Mouse (Mus musculus): ENCODE measurements at regions not wholly inside any gene's neighbourhood (a gene's known extent, or its start where the extent isn't known, plus 50 kb on each side); places are given as distances from the start of the nearest gene placed in this dataset.

DNA sequence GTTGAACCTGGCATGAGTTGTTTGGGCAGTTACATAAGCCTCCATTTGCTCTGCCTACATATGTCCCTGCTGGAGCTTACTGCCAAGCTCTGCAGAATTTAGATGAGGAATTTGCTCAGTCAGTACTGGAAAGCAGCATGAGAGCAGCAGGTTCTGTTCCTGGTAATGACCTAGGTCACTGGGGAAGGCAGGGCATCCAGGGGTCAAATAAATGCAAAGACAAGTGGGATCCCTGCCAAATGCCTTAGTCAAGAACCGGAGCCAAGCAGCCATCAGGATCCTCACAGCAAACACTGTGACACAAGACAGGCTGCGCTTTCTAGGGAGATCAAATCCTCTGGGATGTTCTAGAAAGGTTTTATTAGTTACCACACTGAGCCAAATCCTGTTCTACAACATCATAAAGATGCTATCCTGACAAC lies 444.2 kb downstream of the Basp1 start:
- Histone ChIP-seq H3K27ac (ENCODE audit: insufficient read depth, low read length) (0 out of 2 replicates have a peak overlapping the region, but pooled peaks have one; percentile 6), H3K4me1 (ENCODE audit: control insufficient read depth, insufficient read depth, low read length) (peaks cover 4% of the 10 kb centered on the region; the same call in 1 of the 2 replicates), H3K4me3 (ENCODE audit: insufficient read depth, low read length) (no peak overlapping the region)
- no peak for TF ChIP-seq POLR2A (IDR thresholded peaks at IDR 0.05; ENCODE audit: extremely low read depth, insufficient read depth, low read length)
- TF ChIP-seq CTCF (IDR thresholded peaks at IDR 0.05; ENCODE audit: extremely low read depth, insufficient read depth, low read length), result no peak

GRCm38 (mm10) chr15:24968636-24969317 lies 444.8 kb downstream of the Basp1 start:
- H3K4me3 ChIP-seq (ENCODE audit: insufficient read depth, low read length), result no peak overlapping the region
- H3K27ac ChIP-seq (ENCODE audit: insufficient read depth, low read length), result peak overlapping the region; percentile 75; the same call in 1 of the 2 replicates
- H3K4me1 ChIP-seq (ENCODE audit: control insufficient read depth, insufficient read depth, low read length), result peaks cover 4% of the 10 kb centered on the region; the same call in 1 of the 2 replicates
- no peak for TF ChIP-seq CTCF (IDR thresholded peaks at IDR 0.05; ENCODE audit: extremely low read depth, insufficient read depth, low read length)
- TF ChIP-seq POLR2A (IDR thresholded peaks at IDR 0.05; ENCODE audit: extremely low read depth, insufficient read depth, low read length), result no peak

GRCm38 (mm10) chr15:24929742-24930141 lies 483.8 kb downstream of the Basp1 start:
- no peak overlapping the region for H3K4me3 ChIP-seq (ENCODE audit: insufficient read depth, low read length)
- no peak for TF ChIP-seq CTCF (IDR thresholded peaks at IDR 0.05; ENCODE audit: extremely low read depth, insufficient read depth, low read length)
- TF ChIP-seq POLR2A (IDR thresholded peaks at IDR 0.05; ENCODE audit: extremely low read depth, insufficient read depth, low read length), result no peak
- no peaks in the 10 kb centered on the region for H3K4me1 ChIP-seq (ENCODE audit: control insufficient read depth, insufficient read depth, low read length)
- H3K27ac ChIP-seq (ENCODE audit: insufficient read depth, low read length), result no peak overlapping the region

DNA sequence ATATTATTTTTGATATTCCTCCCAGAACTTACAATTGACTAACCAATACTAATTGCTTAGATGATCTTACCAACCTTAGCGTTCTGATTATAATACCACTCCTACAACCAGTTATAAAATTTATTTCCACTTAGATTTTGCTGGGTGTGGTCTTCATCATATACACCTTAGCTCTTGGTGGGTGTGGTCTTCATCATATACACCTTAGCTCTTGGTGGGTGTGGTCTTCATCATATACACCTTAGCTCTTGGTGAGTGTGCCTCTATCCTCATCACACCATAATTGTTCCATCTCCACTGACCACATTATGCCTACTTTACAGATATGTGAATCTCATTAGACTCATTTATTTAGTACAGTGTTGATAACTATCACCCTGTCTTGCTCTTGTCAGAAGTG lies 501.7 kb downstream of the Basp1 start:
- TF ChIP-seq POLR2A (IDR thresholded peaks at IDR 0.05; ENCODE audit: extremely low read depth, insufficient read depth, low read length) (no peak), CTCF (IDR thresholded peaks at IDR 0.05; ENCODE audit: extremely low read depth, insufficient read depth, low read length) (no peak)
- H3K4me1 ChIP-seq (ENCODE audit: control insufficient read depth, insufficient read depth, low read length), result no peaks in the 10 kb centered on the region
- H3K27ac ChIP-seq (ENCODE audit: insufficient read depth, low read length), result no peak overlapping the region
- H3K4me3 ChIP-seq (ENCODE audit: insufficient read depth, low read length), result no peak overlapping the region

GRCm38 (mm10) chr15:24911466-24911865 lies 502.1 kb downstream of the Basp1 start:
- Histone ChIP-seq H3K27ac (ENCODE audit: insufficient read depth, low read length) (no peak overlapping the region), H3K4me3 (ENCODE audit: insufficient read depth, low read length) (no peak overlapping the region), H3K4me1 (ENCODE audit: control insufficient read depth, insufficient read depth, low read length) (no peaks in the 10 kb centered on the region)
- TF ChIP-seq CTCF (IDR thresholded peaks at IDR 0.05; ENCODE audit: extremely low read depth, insufficient read depth, low read length), result no peak
- TF ChIP-seq POLR2A (IDR thresholded peaks at IDR 0.05; ENCODE audit: extremely low read depth, insufficient read depth, low read length), result no peak

DNA sequence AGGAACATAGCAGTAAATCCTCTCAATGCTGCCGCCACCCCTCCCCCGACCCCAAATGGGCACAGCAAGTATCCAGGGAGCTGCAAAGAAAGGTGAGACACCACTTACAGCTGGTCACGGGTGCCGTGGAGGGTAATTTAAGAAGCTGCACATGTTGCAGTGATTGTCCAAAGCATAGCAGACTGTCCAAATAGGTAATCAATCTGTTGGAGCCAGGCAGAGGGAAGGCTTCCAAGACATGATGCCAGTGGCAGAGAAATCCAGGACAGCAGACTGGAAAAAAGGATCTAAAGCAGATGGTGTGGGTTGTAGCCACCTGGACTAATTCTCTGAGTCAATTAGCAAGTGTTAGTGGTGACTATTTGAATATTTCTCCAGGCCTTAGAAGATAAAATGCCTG lies 506.6 kb downstream of the Basp1 start:
- TF ChIP-seq POLR2A (IDR thresholded peaks at IDR 0.05; ENCODE audit: extremely low read depth, insufficient read depth, low read length), result no peak
- TF ChIP-seq CTCF (IDR thresholded peaks at IDR 0.05; ENCODE audit: extremely low read depth, insufficient read depth, low read length), result no peak
- H3K27ac ChIP-seq (ENCODE audit: insufficient read depth, low read length), result no peak overlapping the region
- no peak overlapping the region for H3K4me3 ChIP-seq (ENCODE audit: insufficient read depth, low read length)
- no peaks in the 10 kb centered on the region for H3K4me1 ChIP-seq (ENCODE audit: control insufficient read depth, insufficient read depth, low read length)

GRCm38 (mm10) chr15:24878846-24879245 lies 534.7 kb downstream of the Basp1 start:
- H3K4me1 ChIP-seq (ENCODE audit: control insufficient read depth, insufficient read depth, low read length), result no peaks in the 10 kb centered on the region; the same call in 1 of the 2 replicates
- H3K27ac ChIP-seq (ENCODE audit: insufficient read depth, low read length), result no peak overlapping the region
- H3K4me3 ChIP-seq (ENCODE audit: insufficient read depth, low read length), result no peak overlapping the region
- TF ChIP-seq POLR2A (IDR thresholded peaks at IDR 0.05; ENCODE audit: extremely low read depth, insufficient read depth, low read length) (no peak), CTCF (IDR thresholded peaks at IDR 0.05; ENCODE audit: extremely low read depth, insufficient read depth, low read length) (no peak)

GRCm38 (mm10) chr15:24877711-24878598 lies 535.6 kb downstream of the Basp1 start:
- no peak overlapping the region for H3K4me3 ChIP-seq (ENCODE audit: insufficient read depth, low read length)
- H3K27ac ChIP-seq (ENCODE audit: insufficient read depth, low read length), result no peak overlapping the region
- H3K4me1 ChIP-seq (ENCODE audit: control insufficient read depth, insufficient read depth, low read length), result no peaks in the 10 kb centered on the region; the same call in 1 of the 2 replicates
- TF ChIP-seq CTCF (IDR thresholded peaks at IDR 0.05; ENCODE audit: extremely low read depth, insufficient read depth, low read length) (no peak), POLR2A (IDR thresholded peaks at IDR 0.05; ENCODE audit: extremely low read depth, insufficient read depth, low read length) (no peak)

DNA sequence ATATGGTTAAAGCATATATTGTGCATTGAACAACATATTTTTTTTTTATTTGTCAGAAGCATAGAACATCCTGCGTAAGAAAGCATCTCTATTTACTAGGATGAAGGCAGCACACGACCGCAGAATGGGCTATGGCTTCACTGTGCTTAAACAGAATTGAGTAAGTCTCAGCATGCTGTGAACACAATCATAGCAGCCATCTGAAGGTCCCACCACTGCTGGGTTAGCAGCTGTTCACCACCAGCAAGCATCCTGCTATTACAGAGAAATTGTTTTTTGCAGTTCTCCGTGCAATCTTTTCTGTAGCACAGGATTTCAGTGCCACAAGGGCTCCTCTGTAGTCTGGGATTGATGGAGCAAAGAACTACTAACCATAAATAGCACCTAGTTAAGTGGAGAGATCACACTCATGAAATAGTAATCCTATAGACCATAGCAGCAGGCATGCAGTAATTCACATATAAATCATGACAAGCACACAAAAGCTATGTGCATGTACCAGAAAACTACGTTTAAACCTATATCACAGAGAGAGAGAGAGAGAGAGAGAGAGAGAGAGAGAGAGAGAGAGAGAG lies 537.3 kb downstream of the Basp1 start:
- Histone ChIP-seq H3K4me3 (ENCODE audit: insufficient read depth, low read length) (no peak overlapping the region), H3K4me1 (ENCODE audit: control insufficient read depth, insufficient read depth, low read length) (no peaks in the 10 kb centered on the region; the same call in 1 of the 2 replicates), H3K27ac (ENCODE audit: insufficient read depth, low read length) (no peak overlapping the region)
- TF ChIP-seq POLR2A (IDR thresholded peaks at IDR 0.05; ENCODE audit: extremely low read depth, insufficient read depth, low read length), result no peak
- no peak for TF ChIP-seq CTCF (IDR thresholded peaks at IDR 0.05; ENCODE audit: extremely low read depth, insufficient read depth, low read length)
